Mouse (Mus musculus) CH12.LX (cell line): Measurements from ENCODE around the gene Gm49368. TPM values are rescaled to one million over a fixed set of nuclear protein-coding genes. Genes with fewer than 3 reads are reported as not detected.

ENCODE experiments used
- DNase-seq: peaks from one replicate; pipeline ENCODE4 v3.0.0-alpha.2; 2013; ENCODE audit errors: extremely low read depth
- H3K27ac ChIP-seq: 2 replicates; pipeline ENCODE4 v1.5.1; 2012; ENCODE audit warnings: low read depth, mild to moderate bottlenecking, control low read depth, moderate library complexity; ENCODE audit not compliant: insufficient read depth
- H3K27me3 ChIP-seq: replicated peaks from 2 replicates; pipeline ENCODE3; 2012; ENCODE audit warnings: inconsistent platforms
- H3K36me3 ChIP-seq, 2 experiments: replicated peaks in 1 of 2; 2 replicates each; pipeline versions ENCODE3 to v1.6.1; 2012; ENCODE audit warnings: inconsistent platforms in 1 of 2, low read length in 1 of 2, mild to moderate bottlenecking in 1 of 2, mixed read lengths in 1 of 2, moderate library complexity in 1 of 2; ENCODE audit not compliant: control insufficient read depth in 1 of 2, insufficient read depth in 1 of 2
- H3K4me1 ChIP-seq, 2 experiments: 2 replicates each; pipeline ENCODE4 v1.6.1; 2012; ENCODE audit warnings: inconsistent platforms in 1 of 2, moderate library complexity in 1 of 2; ENCODE audit not compliant: insufficient read depth in 2 of 2, control insufficient read depth in 1 of 2
- H3K4me2 ChIP-seq: 2 replicates; pipeline ENCODE4 v1.6.1; 2012; ENCODE audit warnings: low read depth, mild to moderate bottlenecking, control low read depth; ENCODE audit not compliant: poor library complexity, insufficient read depth, severe bottlenecking
- H3K4me3 ChIP-seq, 3 experiments: fragments of 150-350 bp in 1 of 3; sonication (generic) in 1 of 3; replicated peaks in 1 of 3; 2 replicates each; pipeline versions ENCODE3 to v1.5.1; 2011 to 2012; ENCODE audit warnings: low read depth in 2 of 3, low read length in 2 of 3, mild to moderate bottlenecking in 2 of 3, moderate library complexity in 2 of 3, control low read depth in 1 of 3, improper control_type of control experiment in 1 of 3, inconsistent platforms in 1 of 3, mixed read lengths in 1 of 3; ENCODE audit not compliant: poor library complexity in 1 of 3
- H3K79me2 ChIP-seq: replicated peaks from 2 replicates; pipeline ENCODE4 v1.6.1; 2012; ENCODE audit warnings: mild to moderate bottlenecking, moderate library complexity; ENCODE audit not compliant: control insufficient read depth, poor library complexity, insufficient read depth, severe bottlenecking; ENCODE audit errors: extremely low read depth
- H3K9ac ChIP-seq: 2 replicates; pipeline ENCODE4 v1.6.1; 2012; ENCODE audit warnings: low read depth, mild to moderate bottlenecking, control low read depth, moderate library complexity; ENCODE audit not compliant: insufficient read depth
- H3K9me3 ChIP-seq: replicated peaks from 2 replicates; pipeline ENCODE3; 2012; ENCODE audit warnings: low read length, inconsistent platforms, mixed read lengths
- BHLHE40 ChIP-seq: IDR thresholded peaks from 2 replicates; pipeline ENCODE4 v1.6.1; 2011; ENCODE audit warnings: mild to moderate bottlenecking, low read depth, low read length, improper control_type of control experiment
- CHD2 ChIP-seq: IDR thresholded peaks from 2 replicates; pipeline ENCODE4 v1.6.1; 2011; ENCODE audit warnings: low read length, improper control_type of control experiment
- CTCF ChIP-seq, 2 experiments: IDR thresholded peaks in 1 of 2; conservative IDR thresholded peaks in 1 of 2; 2 replicates each; pipeline ENCODE4 v1.5.1; 2011 to 2012; ENCODE audit warnings: low read depth in 2 of 2, low read length in 2 of 2, improper control_type of control experiment in 1 of 2, inconsistent platforms in 1 of 2, mild to moderate bottlenecking in 1 of 2, moderate library complexity in 1 of 2
- ETS1 ChIP-seq: conservative IDR thresholded peaks from 2 replicates; pipeline ENCODE4 v1.6.1; 2012; ENCODE audit warnings: low read depth, mild to moderate bottlenecking, inconsistent platforms, low read length, improper control_type of control experiment, moderate library complexity
- HCFC1 ChIP-seq: IDR thresholded peaks from 2 replicates; pipeline ENCODE4 v1.6.1; 2012; ENCODE audit warnings: low read depth, mild to moderate bottlenecking, inconsistent platforms, low read length, improper control_type of control experiment
- IRF4 ChIP-seq: IDR thresholded peaks from 2 replicates; pipeline ENCODE4 v1.6.1; 2014; ENCODE audit warnings: low read depth, mild to moderate bottlenecking, inconsistent platforms, low read length, improper control_type of control experiment
- JUN ChIP-seq: IDR thresholded peaks from 2 replicates; pipeline ENCODE4 v1.6.1; 2011; ENCODE audit warnings: low read depth, mild to moderate bottlenecking, low read length, improper control_type of control experiment, moderate library complexity; ENCODE audit not compliant: insufficient read depth
- MAFK ChIP-seq: IDR thresholded peaks from 2 replicates; pipeline ENCODE4 v1.6.1; 2011; ENCODE audit warnings: low read length, improper control_type of control experiment; ENCODE audit not compliant: insufficient replicate concordance
- MAX ChIP-seq: IDR thresholded peaks from 2 replicates; pipeline ENCODE4 v1.6.1; 2011; ENCODE audit warnings: low read length, improper control_type of control experiment
- MYC ChIP-seq: IDR thresholded peaks from 2 replicates; pipeline ENCODE4 v1.6.1; 2011; ENCODE audit warnings: low read depth, mild to moderate bottlenecking, improper control_type of control experiment, low read length
- NRF1 ChIP-seq: IDR thresholded peaks from 2 replicates; pipeline ENCODE4 v1.6.1; 2014; ENCODE audit warnings: low read depth, mild to moderate bottlenecking, inconsistent platforms, low read length, improper control_type of control experiment, moderate library complexity
- RAD21 ChIP-seq: IDR thresholded peaks from 2 replicates; pipeline ENCODE4 v1.6.1; 2011; ENCODE audit warnings: low read depth, mild to moderate bottlenecking, low read length, improper control_type of control experiment, moderate library complexity
- SMC3 ChIP-seq: IDR thresholded peaks from 2 replicates; pipeline ENCODE4 v1.6.1; 2011; ENCODE audit warnings: low read depth, low read length, improper control_type of control experiment
- TBP ChIP-seq: conservative IDR thresholded peaks from 2 replicates; pipeline ENCODE4 v1.6.1; 2011; ENCODE audit warnings: low read depth, low read length, improper control_type of control experiment
- UBTF ChIP-seq: IDR thresholded peaks from 2 replicates; pipeline ENCODE4 v1.6.1; 2012; ENCODE audit warnings: low read depth, mild to moderate bottlenecking, inconsistent platforms, low read length, improper control_type of control experiment, moderate library complexity
- USF1 ChIP-seq: IDR thresholded peaks from 2 replicates; pipeline ENCODE4 v1.6.1; 2014; ENCODE audit warnings: low read depth, mild to moderate bottlenecking, inconsistent platforms, low read length, improper control_type of control experiment
- USF2 ChIP-seq: conservative IDR thresholded peaks from 2 replicates; pipeline ENCODE4 v1.6.1; 2011; ENCODE audit warnings: low read depth, low read length, improper control_type of control experiment
- ZC3H11A ChIP-seq: IDR thresholded peaks from 2 replicates; pipeline ENCODE4 v1.6.1; 2012; ENCODE audit warnings: low read depth, mild to moderate bottlenecking, inconsistent platforms, low read length, improper control_type of control experiment
- dilution Hi-C: fragments of 300-500 bp; cut with MboI; formaldehyde crosslinking; loops from 2 replicates; pipeline ENCODE4 v1.14.3; 2020; ENCODE audit warnings: low sequenced_read_pairs; ENCODE audit not compliant: extremely low pct_unique_long_range_greater_than_20kb, extremely low pct_ligation_motif_present
- in situ Hi-C: fragments of 300-500 bp; cut with MboI; formaldehyde crosslinking; loops from 3 replicates; pipeline ENCODE4 v1.14.3; 2019; ENCODE audit warnings: low sequenced_read_pairs, low pct_ligation_motif_present, low pct_unique_long_range_greater_than_20kb, mixed read lengths
- polyA plus RNA-seq: library from polyadenylated mRNA; unstranded; fragments of >175 nt; gene quantifications from 2 replicates; pipeline ENCODE4 v1.2.1, GENCODE M21; 2012; ENCODE audit warnings: low read depth; ENCODE audit not compliant: insufficient read length
- total RNA-seq, 2 experiments: library from RNA; depleted of rRNA; stranded (reverse); fragments of 300-350 nt in 1 of 2; fragments of >200 nt in 1 of 2; gene quantifications; 2 replicates each; pipeline ENCODE4 v1.2.3; 2012 to 2014

The Gm49368 gene
- total and polyA plus RNA-seq, 3 experiments = not detected

- TF ChIP-seq CHD2 (no peak), BHLHE40 (peak; percentile 91), MAFK (peak; percentile 77; the same call in 1 of the 2 replicates), TBP (no peak), NRF1 (no peak), ZC3H11A (no peak), JUN (peak; percentile 16; the same call in 1 of the 2 replicates), RAD21 (peak; percentile 69), MAX (no peak)
Observed at GRCm38 (mm10) chr7:128100742-128101357, 38.4 kb downstream of the Gm49368 start (continued).

GRCm38 (mm10) chr7:128105246-128105645 is 42.8 kb downstream of the Gm49368 start:
- in situ Hi-C loops (no loop called here), dilution Hi-C loops (no loop called here)
- Histone ChIP-seq H3K27me3 (peaks cover 32% of the 10 kb centered on the region), H3K4me3 (no peak overlapping the region), H3K4me2 (no peak overlapping the region), H3K4me1 (peaks cover 6 to 17% of the 10 kb centered on the region in 2 experiments; a peak in 3 of 4 replicates), H3K27ac (no peak overlapping the region), H3K79me2 (no peaks in the 10 kb centered on the region), H3K36me3 (no peaks in the 10 kb centered on the region), H3K9ac (no peak overlapping the region), H3K9me3 (no peaks in the 10 kb centered on the region)
- no peak for DNase-seq
- TF ChIP-seq SMC3 (peak; percentile 45), CTCF (conservative IDR thresholded peaks at IDR 0.05 in 1 of 2, IDR thresholded peaks at IDR 0.05 in 1 of 2; ENCODE audit: low read depth in 2 of 2, low read length in 2 of 2) (peak in 1 of 2 experiments; percentile 42; a peak in 2 of 4 replicates), USF2 (no peak), RAD21 (peak; percentile 38), UBTF (no peak)

- H3K4me1 ChIP-seq = 0 out of 4 replicates have a peak, but pooled peaks cover 0 to 2% of the 10 kb centered on the region in 2 experiments
- no peak overlapping the region for H3K27ac ChIP-seq
- DNase-seq = no peak
- H3K4me2 ChIP-seq = no peak overlapping the region
- no peaks in the 10 kb centered on the region for H3K36me3 ChIP-seq
- no peaks in the 10 kb centered on the region for H3K79me2 ChIP-seq
- dilution Hi-C loops (no loop called here), in situ Hi-C loops (no loop called here)
- H3K9me3 ChIP-seq = no peaks in the 10 kb centered on the region
- TF ChIP-seq ETS1 = no peak
- TF ChIP-seq IRF4 = no peak
- TF ChIP-seq HCFC1 = no peak
- no peak for TF ChIP-seq CHD2
- TF ChIP-seq USF1 = no peak
- TF ChIP-seq MYC = no peak
- TF ChIP-seq UBTF = no peak
- peaks cover 33% of the 10 kb centered on the region for H3K27me3 ChIP-seq
- no peak overlapping the region for H3K4me3 ChIP-seq
- no peak overlapping the region for H3K9ac ChIP-seq
Observed at GRCm38 (mm10) chr7:128107462-128107861, 45.0 kb downstream of the Gm49368 start.
